Mouse (Mus musculus) intestine, postnatal 0 days (tissue): Measurements from ENCODE around the gene Med24. TPM values are rescaled to one million over a fixed set of nuclear protein-coding genes. Genes with fewer than 3 reads are reported as not detected.

ENCODE experiments used
- ATAC-seq: fragments of 200-750 bp; cut with Nextera tagmentation; 2 replicates; pipeline ENCODE4 v1.8.0; 2017; ENCODE audit warnings: mild to moderate bottlenecking, moderate TSS enrichment, moderate library complexity
- H3K27ac ChIP-seq: fragments of 300-500 bp; sonication (generic); 2 replicates; pipeline ENCODE4 v1.5.1; 2014; ENCODE audit warnings: mild to moderate bottlenecking, low read depth, low read length, moderate library complexity
- H3K27me3 ChIP-seq: fragments of 300-500 bp; sonication (generic); replicated peaks from 2 replicates; pipeline ENCODE4 v1.6.1; 2014; ENCODE audit warnings: low read length, mixed read lengths; ENCODE audit not compliant: control insufficient read depth, insufficient read depth
- H3K36me3 ChIP-seq: fragments of 300-500 bp; sonication (generic); 2 replicates; pipeline ENCODE4 v1.6.1; 2014; ENCODE audit warnings: mild to moderate bottlenecking, moderate library complexity; ENCODE audit not compliant: control insufficient read depth, insufficient read depth
- H3K4me1 ChIP-seq: fragments of 300-500 bp; sonication (generic); replicated peaks from 2 replicates; pipeline ENCODE4 v1.6.1; 2014; ENCODE audit warnings: antibody characterized with exemption, low read length, mixed read lengths; ENCODE audit not compliant: control insufficient read depth, insufficient read depth
- H3K4me2 ChIP-seq: fragments of 300-500 bp; sonication (generic); replicated peaks from 2 replicates; pipeline ENCODE4 v1.6.1; 2014; ENCODE audit warnings: low read depth, mild to moderate bottlenecking, moderate library complexity
- H3K4me3 ChIP-seq: fragments of 300-500 bp; sonication (generic); 2 replicates; pipeline ENCODE4 v1.5.1; 2014; ENCODE audit warnings: low read depth, low read length
- H3K9ac ChIP-seq: fragments of 300-500 bp; sonication (generic); 2 replicates; pipeline ENCODE4 v1.6.1; 2014; ENCODE audit warnings: mild to moderate bottlenecking, low read depth, low read length
- H3K9me3 ChIP-seq: fragments of 300-500 bp; sonication (generic); 2 replicates; pipeline ENCODE4 v1.6.1; 2016; ENCODE audit warnings: mixed run types; ENCODE audit not compliant: control insufficient read depth
- CTCF ChIP-seq: sonication (generic); IDR thresholded peaks from 2 replicates; pipeline ENCODE4 v1.5.1; 2016; ENCODE audit warnings: low read depth, mild to moderate bottlenecking, control low read depth, antibody characterized with exemption, moderate library complexity
- WGBS: fragments of 180-500 bp; shearing (Covaris S2); extraction: QIAGEN DNeasy Blood & Tissue Kit; methylation state at CpG from one replicate; pipeline ENCODE4 v1.1.7; 2014; 5-methylcytosine and 5-hydroxymethylcytosine counted together
- polyA plus RNA-seq: library from polyadenylated mRNA; unstranded; fragments of >200 nt; fragmentation: Nextera tagmentation; extraction: Ambion mirVana; gene quantifications from 2 replicates; pipeline ENCODE4 v1.2.1, GENCODE M21; 2015

Med24 gene
- polyA plus RNA-seq, 1 experiment from 2014 or later = 14.7 TPM

DNA sequence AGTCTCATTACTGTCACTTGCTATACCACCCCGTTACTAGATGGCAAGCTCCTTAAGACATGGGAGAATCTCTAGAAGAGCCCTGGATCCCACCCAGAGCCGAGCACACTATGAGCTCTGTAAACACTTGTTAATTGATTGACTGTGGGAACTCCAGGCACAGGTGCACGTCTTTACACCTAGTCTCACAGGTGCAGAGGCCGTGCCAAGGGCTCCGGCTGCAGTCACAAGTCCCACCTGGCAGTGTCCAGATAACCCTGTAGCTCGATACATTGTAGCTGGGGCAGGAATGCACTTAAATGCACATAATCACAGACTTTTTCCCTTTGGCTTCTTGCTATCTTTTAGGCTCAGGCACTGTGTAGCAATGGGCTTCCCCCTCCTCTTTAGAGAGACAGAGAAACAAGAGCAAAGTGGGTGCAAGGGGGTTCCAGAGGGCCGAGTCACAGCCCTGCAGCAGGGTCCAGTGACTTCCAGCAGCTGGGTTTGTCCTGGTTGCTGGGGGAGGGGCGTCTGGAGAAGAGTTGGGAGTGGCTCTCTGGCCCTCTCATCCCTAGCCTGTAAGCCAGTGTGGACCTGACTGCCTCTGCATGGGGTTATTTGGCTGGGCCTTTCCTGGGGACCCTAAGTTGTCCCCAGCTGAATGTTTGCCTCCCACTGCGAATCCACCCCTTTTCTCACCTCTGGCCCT, 14.6 kb upstream of the Med24 start:
- peaks cover 38% of the 10 kb centered on the region for H3K4me1 ChIP-seq
- no peaks in the 10 kb centered on the region for H3K9me3 ChIP-seq
- peak overlapping the region; percentile 91 for H3K4me2 ChIP-seq
- peak overlapping the region; percentile 41 for H3K9ac ChIP-seq
- H3K36me3 ChIP-seq = no peaks in the 10 kb centered on the region
- peak overlapping the region; percentile 96 for H3K4me3 ChIP-seq
- no peaks in the 10 kb centered on the region for H3K27me3 ChIP-seq
- 4% methylated on average over 9 of the region's 9 CpGs for WGBS
- no peak for TF ChIP-seq CTCF
- ATAC-seq = no peak
- H3K27ac ChIP-seq = peak overlapping the region; percentile 98

DNA sequence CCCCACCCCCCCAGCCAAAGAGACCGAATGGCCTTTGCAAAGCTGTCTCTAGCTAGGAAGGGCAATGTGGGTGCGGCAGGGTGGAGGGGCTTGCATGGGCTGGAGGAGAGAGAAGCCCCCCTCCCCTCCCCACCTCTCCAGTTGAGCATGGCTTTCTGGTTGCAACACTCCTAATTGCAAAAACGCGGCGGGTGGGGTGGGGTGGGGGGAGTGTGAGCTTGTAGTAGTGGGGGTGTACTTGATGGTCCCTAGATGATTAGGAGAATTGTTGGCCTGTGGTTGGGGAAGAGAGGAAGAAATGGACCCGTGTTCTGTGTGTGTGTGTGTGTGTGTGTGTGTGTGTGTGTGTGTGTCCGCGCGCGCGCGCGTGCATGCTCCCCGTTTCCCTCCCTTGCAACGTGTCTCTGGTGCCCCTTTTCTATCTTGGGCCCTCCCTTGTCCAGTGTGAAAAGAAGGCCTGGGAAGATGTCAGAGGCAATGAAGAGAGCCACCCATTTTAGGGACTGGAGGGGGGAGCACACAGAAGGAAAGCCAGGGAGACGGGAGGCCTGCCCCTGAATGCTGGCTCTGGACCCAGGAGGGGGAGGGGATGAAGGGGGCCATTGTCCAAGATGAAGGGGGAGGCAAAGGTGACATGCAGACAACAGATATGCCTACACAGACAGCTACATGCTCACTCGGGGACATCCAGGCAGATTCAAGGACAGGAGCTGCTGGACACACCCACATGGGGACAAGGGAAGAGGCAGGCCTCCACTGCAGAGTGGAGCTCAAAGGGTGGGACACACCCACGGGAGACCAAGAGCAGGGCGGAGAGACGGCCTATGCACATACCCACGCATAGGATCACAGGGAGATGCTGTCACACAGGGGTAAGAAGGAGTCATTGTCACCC, 13.4 kb upstream of the Med24 start:
- ATAC-seq = peak; percentile 34; the same call in 1 of the 2 replicates
- peak overlapping the region; percentile 96 for H3K4me3 ChIP-seq
- TF ChIP-seq CTCF = no peak
- no peaks in the 10 kb centered on the region for H3K9me3 ChIP-seq
- H3K9ac ChIP-seq = peak overlapping the region; percentile 97
- no peaks in the 10 kb centered on the region for H3K27me3 ChIP-seq
- WGBS = 4% methylated on average over 21 of the region's 21 CpGs
- peak overlapping the region; percentile 91 for H3K4me2 ChIP-seq
- peaks cover 27% of the 10 kb centered on the region for H3K4me1 ChIP-seq
- H3K36me3 ChIP-seq = no peaks in the 10 kb centered on the region
- peak overlapping the region; percentile 98 for H3K27ac ChIP-seq

- Histone ChIP-seq H3K4me3 (peak overlapping the region; percentile 96), H3K27me3 (no peaks in the 10 kb centered on the region), H3K4me1 (peaks cover 22% of the 10 kb centered on the region), H3K36me3 (no peaks in the 10 kb centered on the region), H3K9ac (peak overlapping the region; percentile 97), H3K27ac (peak overlapping the region; percentile 98), H3K9me3 (no peaks in the 10 kb centered on the region), H3K4me2 (peak overlapping the region; percentile 91)
- peak; percentile 68 for TF ChIP-seq CTCF
- ATAC-seq = peak; percentile 68
- 1% methylated on average over 66 of the region's 86 CpGs for WGBS
Observed at GRCm38 (mm10) chr11:98741622-98742396, 12.6 kb upstream of the Med24 start.

GRCm38 (mm10) chr11:98741051-98741620, 11.9 kb upstream of the Med24 start:
- Histone ChIP-seq H3K4me1 (peaks cover 21% of the 10 kb centered on the region; the same call in 1 of the 2 replicates), H3K9me3 (no peaks in the 10 kb centered on the region), H3K27me3 (no peaks in the 10 kb centered on the region), H3K27ac (peak overlapping the region; percentile 98), H3K36me3 (no peaks in the 10 kb centered on the region), H3K4me3 (peak overlapping the region; percentile 96), H3K9ac (peak overlapping the region; percentile 97), H3K4me2 (peak overlapping the region; percentile 91)
- ATAC-seq = no peak
- TF ChIP-seq CTCF = no peak
- 0% methylated on average over 17 of the region's 17 CpGs for WGBS

DNA sequence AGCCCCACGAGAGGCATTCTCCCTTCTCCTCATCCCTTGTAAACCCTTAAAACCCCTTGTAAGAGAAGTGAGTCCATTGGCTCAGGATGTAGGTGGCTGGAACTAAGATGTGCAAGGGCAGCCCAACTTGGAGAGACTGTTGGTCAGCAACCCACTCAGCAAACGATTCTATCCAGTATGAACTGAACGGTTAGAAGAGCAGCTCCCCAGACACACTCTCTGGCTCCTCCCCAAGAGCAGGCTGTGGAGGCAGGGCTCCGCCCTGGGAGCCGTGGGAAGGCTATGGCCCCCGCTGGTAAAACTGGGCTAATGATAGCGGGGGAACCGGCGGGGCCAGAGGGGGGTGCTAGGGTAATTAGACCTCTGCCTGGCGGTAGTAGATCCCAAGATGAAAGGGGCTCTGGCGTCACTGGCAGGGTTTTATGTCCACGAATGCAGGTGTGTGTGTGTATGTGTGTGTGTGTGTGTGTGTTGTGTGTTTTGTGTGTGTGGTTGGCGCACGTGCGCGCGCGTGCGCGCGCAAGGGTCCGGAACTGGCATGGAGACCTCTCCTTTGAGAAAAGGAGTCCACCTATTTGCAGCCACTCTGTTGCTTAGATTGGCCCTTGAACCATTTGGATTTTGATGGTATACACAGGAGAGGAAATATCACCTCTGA, 11.3 kb upstream of the Med24 start, which contains the start of gene Thra:
Gene Thra, plus strand, starts transcription at position 246 of the 658 bp plus-strand sequence.
- no peak for TF ChIP-seq CTCF
- ATAC-seq = peak; percentile 67
- Histone ChIP-seq H3K4me3 (peak within 1 kb of the TSS; percentile 96), H3K27ac (peak within 1 kb of the TSS; percentile 98), H3K9me3 (no peaks in the 10 kb centered on the region), H3K9ac (peak within 1 kb of the TSS; percentile 97), H3K4me1 (peaks cover 21% of the 10 kb centered on the region; the same call in 1 of the 2 replicates), H3K4me2 (peak within 1 kb of the TSS; percentile 91), H3K27me3 (no peaks in the 10 kb centered on the region), H3K36me3 (no peaks in the 10 kb centered on the region)
- WGBS = 0% methylated on average over 22 of the region's 22 CpGs
